Mouse (Mus musculus) lung, postnatal 4 days (tissue): ENCODE results near the gene Olfr45.
"Not testable (repeated sequence)": the region's sequence is repeated elsewhere in the genome, so short reads cannot be mapped to it uniquely, and the experiment has no call there.

Source experiments
- DNase-seq, 2 experiments: peaks; one replicate each; pipeline ENCODE4 v3.0.0; 2021

Olfr45 gene

DNA sequence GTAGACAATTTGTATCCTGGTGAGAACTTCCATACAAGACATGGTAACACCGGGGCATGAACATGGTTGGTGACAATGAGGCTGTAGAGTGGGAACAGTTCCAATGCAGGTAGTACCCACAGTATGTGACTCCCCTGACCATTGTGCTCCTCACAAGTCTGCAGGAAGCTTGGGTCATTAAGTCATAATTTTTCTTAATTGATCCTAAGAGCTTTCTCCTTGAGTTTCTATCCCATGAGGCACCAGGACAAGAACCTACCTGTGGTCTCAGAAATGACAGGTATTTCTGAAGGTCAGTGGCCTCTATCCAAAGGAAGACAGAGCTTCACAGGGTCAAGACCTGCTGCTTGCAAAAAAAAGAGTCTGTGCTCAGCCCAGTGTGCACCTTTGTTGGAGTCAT is at the start of gene Olfr45:
Gene Olfr45, plus strand, starts transcription at position 301 of the 400 bp plus-strand sequence.
- no peak for DNase-seq

DNA sequence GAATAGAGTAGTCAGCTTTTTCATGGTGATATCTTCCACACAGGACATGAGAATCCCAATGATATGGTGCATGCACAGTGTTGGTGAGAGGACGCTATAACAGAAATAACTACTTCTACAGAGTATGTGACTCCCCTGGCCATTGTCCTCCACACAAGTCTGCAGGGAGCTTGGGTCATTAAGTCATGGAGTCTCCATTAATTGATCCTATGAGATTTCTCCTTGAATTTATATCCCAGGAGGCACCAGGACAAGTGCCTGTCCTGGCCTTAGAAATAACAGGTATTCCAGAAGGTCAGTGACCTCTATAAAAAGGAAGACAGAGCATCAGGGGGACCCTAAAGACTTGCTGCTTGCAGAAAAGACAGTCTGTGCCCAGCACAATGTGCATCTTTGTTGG is 35.6 kb upstream of the Olfr45 start, which contains the start of gene Olfr53:
Gene Olfr53, plus strand, starts transcription at position 301 of the 400 bp plus-strand sequence.
- DNase-seq = no peak

DNA sequence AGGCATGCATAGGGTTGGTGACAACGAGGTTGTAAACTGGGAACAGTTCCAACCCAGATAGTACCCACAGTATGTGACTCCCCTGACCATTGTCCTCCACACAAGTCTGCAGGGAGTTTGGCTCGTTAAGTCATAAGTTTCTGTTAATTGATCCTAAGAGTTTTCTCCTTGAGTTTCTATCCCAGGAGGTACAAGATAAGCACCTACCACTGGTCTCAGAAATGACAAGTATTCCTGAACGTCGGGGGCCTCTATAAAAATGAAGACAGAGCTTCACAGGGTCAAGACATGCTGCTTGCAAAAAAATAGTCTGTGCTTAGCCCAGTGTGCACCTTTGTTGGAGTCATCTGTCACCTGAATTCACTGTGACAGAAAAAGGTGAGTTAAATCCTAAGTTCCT is 22.1 kb upstream of the Olfr45 start, which contains the start of gene Olfr539:
Gene Olfr539, plus strand, starts transcription at position 301 of the 400 bp plus-strand sequence.
- DNase-seq = no peak

DNA sequence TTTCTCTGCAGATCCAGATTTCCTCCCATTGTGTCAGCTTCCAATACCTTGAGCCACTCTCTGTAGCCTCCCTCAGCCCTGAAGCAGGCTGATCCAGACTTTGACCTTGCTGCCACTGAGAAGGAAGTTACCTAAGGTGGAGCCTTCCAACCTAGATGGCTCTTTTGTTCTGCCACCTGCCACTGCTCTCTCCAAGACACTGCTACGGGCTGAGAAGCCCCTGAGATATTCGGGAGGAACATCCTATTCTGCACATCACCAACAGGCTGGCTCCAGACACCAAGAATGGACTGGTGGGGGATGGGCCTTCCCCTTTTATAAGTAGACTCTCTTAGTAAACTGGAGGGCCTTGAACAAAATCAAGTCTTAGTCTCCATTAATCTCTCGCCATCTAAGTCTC is 11.1 kb upstream of the Olfr45 start:
- not testable (repeated sequence) for DNase-seq

DNA sequence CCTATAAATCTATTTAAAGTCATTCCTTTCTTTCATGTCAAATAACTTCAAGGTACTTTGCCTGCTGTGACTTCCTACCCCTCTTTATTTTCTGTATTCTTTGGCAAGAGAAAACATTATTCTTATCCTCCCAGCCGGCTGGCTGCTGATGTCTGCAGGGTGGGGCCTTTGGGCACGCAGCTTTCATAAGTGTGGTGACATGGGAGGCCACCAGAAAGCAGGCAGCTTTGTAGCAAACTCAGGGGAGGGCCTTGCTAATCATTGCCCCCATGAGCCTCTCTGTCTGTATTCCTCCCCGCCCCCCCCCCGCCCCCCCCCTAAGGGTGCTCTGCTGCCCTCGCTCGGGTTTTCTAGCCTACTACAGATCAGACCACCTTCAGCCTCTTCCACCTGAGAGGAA is 5.9 kb upstream of the Olfr45 start:
- no peak for DNase-seq

DNA sequence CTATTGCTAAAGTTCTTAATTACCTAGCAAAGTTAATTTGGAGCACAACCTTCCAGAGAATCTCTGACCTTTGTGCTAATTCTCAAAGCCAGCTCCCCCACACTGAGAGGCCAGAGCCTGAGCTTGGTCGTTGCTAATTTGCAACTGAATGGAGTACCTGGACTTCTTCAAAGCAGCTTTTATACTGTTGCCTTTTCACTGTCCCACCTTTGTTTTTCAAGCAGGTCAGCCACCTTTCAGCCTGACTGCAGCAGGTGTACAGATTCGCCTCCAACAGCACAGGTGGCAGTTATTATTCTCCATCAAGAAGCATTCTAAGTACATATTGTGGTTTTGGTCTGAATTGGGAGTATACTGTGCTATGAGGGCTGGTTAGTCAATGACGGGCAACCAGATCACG is 2.2 kb upstream of the Olfr45 start:
- DNase-seq = not testable (repeated sequence)

DNA sequence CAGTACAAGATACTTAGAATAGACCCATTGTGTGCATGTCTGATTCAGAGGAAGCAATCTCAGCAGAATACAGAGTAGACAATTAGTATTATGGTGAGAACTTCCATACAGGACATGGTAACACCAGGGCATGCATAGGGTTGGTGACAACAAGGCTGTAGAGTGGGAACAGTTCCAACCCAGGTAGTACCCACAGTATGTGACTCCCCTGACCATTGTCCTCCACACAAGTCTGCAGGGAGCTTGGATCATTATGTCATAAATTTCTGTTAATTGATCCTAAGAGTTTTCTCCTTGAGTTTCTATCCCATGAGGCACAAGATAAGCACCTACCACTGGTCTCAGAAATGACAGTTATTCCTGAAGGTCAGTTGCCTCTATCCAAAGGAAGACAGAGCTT is 15.2 kb downstream of the Olfr45 start, which contains the start of gene Olfr541:
Gene Olfr541, plus strand, starts transcription at position 301 of the 400 bp plus-strand sequence.
- DNase-seq = no peak

DNA sequence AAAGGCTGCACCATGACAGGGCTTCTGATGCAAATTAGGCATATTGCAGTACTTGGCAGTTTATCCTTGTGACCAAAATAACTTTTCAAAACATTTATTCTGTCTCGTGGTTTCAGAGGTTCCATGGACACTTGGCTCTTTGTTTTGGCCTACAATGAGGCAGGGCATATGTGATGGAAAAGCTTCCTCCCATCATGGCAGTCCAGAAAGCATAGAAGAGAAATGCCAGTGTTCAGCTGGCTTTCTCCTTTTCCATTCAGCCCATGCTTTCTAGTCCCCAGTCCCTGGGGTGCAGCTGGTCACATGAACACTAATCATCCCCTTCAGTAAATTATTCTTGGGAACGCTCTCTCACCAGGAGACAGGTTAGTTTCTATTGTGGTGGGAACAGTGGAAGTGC is 24.6 kb downstream of the Olfr45 start:
- DNase-seq = no peak

DNA sequence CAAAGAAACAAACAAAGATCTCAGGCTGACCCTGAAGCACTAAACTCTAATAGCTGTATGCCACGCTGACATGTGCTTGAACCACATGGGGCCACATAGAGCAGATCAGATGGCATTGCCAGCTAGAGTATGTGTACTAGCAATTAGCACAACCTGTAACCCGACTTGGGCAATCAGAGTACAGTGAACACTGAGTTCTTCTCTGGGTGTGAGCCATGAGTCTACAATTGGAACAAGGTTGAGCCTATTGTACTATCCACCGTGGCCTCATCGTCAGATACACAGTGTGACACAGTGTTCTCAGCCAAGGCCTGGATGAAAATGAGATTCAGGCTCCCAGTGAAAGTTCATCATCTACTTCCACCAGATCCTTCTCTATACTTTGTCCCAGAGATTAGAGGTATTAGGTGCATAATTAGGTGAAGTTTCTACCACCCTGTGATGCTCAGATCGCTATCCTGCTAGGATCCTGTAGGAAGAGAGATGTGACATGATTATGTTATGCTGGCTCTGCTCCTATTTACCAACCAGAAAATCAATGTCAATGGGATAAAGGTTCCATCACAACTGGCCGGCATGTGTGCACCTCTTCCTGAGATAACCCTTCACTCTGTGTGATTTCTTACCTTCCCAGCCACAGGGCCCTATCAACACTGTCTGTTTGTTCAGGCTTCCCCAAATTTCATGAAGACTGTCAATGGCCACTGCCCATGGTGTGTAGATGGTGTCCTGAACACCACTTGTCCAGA is 26.0 kb downstream of the Olfr45 start:
- DNase-seq = no peak

DNA sequence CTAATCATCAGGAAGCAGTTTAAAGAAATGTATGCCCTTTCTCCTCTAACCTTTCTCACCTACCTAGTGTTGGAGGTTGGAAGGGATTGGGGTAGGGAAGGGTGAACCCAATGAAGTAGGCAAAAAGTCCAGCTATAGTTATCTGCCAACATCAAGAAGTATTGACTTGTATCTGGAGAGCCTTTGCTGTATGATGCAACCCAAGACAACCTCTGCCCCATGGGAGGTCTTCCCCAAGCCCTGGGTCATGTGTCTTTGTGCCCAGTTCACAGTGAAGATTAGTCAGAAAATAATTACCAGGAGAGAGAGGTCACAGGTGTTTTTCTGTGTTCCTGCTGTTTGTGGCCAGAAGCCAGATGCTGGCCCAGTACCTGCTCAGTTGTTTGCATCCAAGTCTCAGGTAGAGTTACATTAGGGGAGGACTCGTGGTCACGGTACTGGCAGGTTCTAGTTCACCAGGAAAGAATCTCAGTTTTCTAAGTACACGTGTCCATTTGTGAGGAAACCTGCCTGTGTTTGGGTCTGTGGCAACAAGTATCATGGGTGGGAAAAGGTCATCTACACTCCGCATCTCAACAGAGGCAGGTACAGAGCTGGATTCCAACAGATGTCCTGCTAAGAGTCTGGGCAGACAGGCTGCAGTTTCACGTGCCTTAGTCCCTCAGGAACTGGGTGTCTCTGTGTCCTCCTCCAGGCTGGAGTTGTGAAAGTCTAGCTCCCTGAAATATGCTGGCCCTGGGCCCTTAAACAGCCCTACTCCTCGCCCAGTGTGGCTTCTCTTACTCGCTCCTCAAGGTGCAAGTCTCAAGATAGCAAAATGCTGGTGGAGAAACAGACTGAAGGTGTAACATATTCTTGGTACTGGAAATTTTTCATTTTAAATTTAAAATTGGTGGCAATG is 35.7 kb downstream of the Olfr45 start:
- no peak for DNase-seq

DNA sequence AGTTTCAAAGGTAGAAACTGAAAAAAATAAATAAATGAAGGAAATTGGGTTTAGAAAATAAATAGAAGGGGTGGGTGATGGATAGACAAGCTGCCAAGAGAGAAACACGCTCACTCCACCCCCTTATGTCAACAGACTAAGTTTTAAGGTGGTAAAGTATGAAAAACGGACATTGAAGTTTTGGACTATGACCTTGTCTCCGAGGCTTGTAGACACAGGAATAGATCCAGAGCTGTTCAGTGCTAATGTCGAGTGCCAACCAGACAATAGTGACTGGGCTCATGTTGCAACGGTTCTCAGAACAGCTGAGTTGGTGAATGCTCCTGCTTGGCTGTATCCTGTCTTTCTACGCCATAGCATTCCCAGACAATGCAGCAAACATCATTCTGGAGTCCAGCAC is 39.3 kb downstream of the Olfr45 start:
- DNase-seq = no peak

DNA sequence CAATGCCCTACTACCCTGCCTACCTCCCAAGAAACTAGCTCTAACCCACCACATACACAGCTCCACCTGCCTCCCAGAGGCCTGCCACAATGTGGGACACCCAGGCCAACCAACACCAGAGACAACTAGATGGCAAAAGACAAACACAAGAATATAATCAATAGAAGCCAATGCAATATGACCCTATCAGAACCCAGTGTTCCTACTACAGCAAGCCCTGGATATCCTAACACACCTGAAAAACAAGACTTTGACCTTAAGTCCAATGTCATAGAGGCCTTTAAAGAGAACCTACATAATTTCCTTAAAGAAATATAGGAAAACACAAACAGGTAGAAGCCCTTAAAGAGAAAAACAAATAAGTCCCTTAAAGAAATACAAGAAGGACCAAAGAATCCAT is 43.8 kb downstream of the Olfr45 start:
- no peak for DNase-seq

DNA sequence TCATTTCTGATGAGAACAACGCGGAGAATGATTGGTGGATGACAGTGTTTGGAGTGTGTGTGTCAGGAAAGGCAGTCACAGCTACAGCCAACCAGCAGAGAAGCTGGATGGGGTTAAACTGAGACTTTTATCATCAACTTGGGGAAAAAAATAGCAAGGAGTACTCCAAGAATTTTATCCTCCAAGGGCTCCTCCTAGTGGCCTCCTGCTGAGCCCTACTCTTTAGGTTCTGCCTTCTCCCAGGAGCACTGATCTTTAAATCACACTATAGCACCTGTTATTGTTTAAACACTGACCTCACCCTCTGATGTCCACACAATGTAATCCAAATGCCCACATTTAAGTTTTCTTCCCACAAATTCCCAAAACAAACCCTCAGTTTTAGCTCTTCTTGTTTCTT is 51.4 kb downstream of the Olfr45 start:
- no peak for DNase-seq
